Mouse (Mus musculus) retina, postnatal 7 days (tissue): ENCODE data around the gene Tubgcp6.
A peak's percentile ranks its signal among the peaks of the same experiment; 100 is the strongest.

Experiments
- DNase-seq: peaks from one replicate; pipeline ENCODE4 v3.0.0-alpha.2; 2012; ENCODE audit warnings: low read depth, low spot score

Tubgcp6 gene

GRCm38 (mm10) chr15:89122649-89123366 lies at the start of gene Tubgcp6:
Gene Tubgcp6, minus strand, starts transcription at chr15:89123112.
- peak; percentile 92 for DNase-seq

DNA sequence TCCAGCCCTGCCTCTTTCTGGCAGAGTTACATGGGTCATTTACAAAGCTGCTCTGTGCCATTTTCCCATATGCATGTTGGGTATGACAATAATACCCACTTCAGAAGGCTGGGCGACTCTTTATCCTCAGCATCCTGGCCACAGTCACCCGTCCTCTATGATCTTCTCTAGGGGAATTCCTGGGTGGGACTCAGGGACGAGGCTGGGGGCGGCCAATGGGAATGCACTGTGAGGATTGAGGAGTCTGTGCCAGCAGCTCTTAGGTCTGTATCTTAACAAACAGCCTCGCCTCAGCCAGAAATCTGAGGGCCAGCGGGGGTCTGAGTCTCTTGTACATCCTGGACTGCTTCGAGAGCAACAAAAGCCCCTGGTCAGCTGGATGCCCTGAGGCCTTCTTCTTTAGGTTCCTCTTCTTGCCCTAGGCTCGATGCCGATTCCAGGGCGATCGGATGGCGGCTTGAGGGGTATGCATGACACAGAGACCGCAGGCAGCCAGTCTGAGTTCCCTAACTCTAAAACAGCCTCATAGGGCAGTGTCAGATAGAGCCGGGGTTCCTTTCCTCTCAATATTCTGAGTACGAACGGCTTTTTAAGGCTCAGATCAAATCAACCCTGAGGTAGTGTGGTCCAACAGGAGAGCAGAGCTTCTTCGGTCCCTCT lies 49.5 kb upstream of the Tubgcp6 start:
- no peak for DNase-seq

GRCm38 (mm10) chr15:89171526-89172051 lies 48.7 kb upstream of the Tubgcp6 start:
- DNase-seq: no peak

DNA sequence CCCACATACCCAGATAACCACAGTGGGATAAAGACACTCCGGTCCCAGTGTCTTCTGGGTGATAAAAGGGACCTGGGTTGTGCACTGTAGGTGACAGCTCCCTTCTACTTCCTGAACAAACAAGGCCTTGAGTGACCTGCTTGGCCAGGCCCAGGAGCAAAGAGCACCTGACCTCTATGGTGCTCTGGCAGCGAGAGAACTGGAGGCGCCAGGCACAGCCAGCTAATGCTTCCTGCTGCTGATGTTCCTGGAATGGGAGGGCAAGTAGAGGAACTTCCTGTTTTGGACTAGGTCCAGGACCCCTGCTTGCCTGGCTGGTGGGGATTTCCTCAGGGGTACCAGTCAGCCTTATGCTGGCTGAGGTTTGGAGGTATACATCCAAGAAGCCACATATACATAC lies 47.2 kb upstream of the Tubgcp6 start:
- DNase-seq: no peak

GRCm38 (mm10) chr15:89169431-89169830 lies 46.5 kb upstream of the Tubgcp6 start:
- DNase-seq: no peak

GRCm38 (mm10) chr15:89168922-89169321 lies 46.0 kb upstream of the Tubgcp6 start:
- DNase-seq: no peak

GRCm38 (mm10) chr15:89165478-89165877 lies 42.6 kb upstream of the Tubgcp6 start:
- no peak for DNase-seq

DNA sequence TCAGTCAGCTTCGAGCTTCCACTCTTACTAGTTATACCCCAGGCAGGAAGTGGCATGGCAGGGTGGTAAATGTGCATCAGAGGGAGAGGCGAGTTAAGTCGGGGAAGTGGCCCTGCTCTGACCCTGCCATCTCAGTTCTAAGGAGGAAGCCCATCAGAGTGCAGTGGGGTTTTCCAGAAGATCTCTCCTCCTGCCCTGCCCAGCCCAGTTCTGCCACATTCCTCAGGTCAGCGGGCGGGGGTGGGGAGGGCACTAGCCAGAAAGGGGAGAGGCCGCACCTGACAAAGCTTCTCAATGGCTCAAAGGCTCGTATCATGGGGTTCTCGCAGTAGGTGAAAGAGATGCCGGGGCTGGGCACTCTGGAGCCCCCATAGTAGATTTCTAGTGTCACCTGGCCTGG lies 38.5 kb upstream of the Tubgcp6 start:
- no peak for DNase-seq

GRCm38 (mm10) chr15:89158516-89158915 lies 35.6 kb upstream of the Tubgcp6 start:
- no peak for DNase-seq

DNA sequence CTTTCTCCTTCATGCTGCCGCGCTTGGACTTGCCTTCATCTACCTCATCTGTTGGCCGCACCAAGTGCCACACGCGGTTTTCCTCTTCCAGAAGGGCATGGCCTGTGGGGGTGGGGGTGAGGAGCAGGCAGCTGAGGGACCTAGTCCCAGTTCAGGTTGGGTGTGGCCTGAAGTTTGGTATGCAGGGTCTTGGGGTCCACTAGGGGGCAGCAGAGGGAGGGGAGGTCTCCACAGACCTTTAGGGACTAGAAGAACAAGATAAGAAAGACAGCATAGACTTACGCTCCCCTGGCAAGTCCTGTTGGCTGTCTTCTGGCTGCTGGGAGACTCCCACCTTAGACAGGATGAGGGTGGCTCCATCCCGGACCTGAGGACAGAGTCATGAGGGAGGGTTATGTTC lies 35.0 kb upstream of the Tubgcp6 start:
- no peak for DNase-seq

- no peak for DNase-seq
Measured at GRCm38 (mm10) chr15:89152312-89152711, 29.4 kb upstream of the Tubgcp6 start.

GRCm38 (mm10) chr15:89150041-89150390 lies 27.1 kb upstream of the Tubgcp6 start:
- DNase-seq: no peak

DNA sequence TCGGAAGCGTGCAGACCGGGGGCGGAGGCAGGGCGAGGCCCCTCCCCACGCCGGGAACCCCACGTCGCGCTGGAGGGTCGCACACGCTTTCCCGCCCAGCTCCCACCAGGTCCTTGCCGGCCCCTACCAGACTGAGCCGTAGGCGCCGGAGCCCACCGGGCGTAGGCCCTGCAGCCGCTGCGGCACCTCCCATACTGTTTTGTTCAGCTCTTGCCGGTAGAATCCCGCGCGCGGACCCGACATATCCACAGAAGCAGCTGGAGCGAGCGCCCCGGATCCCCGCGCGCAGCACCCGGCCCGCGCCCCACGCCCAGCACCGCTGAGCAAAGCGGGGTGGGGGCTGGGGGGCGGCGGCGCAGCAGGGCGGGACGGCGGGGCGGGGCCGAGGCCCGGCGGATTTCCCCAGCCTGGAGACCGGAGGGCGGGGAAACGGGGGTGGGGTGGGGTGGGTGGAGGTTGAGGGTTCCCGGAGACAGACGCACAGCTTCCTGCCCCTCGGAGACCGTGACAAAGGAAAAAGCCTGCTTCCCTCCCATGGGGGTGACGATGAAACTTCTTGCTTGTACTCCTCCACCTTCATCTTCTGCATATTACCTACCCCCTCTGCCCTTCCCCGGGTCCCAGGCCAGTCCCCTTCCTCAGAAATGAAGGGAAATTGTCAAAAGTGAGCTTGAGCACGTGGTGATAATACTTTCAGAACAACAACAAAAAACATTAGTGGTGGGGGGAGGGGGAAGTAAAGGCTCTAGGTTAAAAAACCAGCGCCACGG lies 26.5 kb upstream of the Tubgcp6 start, which contains the start of gene Mapk11:
Mapk11 (minus strand) TSS at position 358 of the 770 bp plus-strand sequence.
- no peak for DNase-seq

DNA sequence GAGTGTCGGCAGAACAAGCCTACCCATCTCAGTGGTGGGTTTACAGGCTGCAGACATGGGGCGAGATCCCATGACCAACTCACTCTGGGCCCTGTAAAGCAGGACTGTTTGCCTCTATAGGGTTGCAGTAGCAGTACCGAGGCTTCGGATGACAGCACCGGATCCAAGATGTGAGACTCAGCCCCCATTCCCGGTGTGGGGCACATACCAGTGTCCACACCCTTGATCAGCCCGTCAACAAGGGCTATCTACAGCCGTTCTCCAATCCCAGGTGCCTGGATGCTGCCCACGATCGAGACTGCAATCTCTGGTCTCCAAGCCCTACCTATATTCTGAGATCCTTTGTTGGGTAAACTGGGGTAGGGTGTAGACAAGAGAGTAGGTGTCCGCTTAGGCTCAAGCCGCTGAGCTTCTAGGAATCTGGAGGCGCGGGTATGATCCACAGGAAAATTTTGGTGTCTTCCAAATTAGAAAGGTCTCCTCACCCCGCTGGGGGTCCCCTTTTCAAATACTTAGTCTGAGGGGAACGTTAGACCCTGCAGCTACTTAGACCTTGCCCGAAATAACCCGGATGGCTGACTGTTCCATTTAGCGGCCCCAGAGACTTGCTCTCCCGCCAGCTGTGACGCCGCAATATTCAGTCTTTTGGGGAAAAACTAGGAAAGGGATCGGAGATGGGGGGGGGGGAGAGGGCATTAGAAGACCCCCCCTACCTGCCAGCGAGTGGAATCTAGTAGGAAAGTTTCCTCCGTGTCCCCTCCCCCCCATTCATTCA lies 25.8 kb upstream of the Tubgcp6 start:
- no peak for DNase-seq

- no peak for DNase-seq
Measured at GRCm38 (mm10) chr15:89147895-89148294, 25.0 kb upstream of the Tubgcp6 start.

DNA sequence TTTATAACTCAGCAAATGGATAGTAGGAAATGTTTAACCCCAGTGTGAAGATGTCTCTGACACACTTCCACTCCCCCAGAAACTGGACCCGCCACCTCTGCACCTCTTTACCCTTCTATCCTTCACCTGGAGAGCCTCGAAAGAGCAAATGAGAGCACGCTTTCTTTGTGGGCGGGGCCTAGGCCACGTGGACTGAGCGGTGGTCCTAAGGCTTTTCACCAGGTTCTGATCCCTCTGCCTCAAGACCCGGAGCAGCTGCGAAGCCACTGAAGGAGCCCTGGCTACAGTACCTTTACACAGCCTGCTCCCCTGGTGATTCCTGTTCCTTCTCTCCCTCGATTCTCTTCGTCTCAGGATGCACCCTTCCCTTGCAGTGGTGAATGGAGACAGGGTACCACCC lies 24.5 kb upstream of the Tubgcp6 start:
- DNase-seq: no peak

DNA sequence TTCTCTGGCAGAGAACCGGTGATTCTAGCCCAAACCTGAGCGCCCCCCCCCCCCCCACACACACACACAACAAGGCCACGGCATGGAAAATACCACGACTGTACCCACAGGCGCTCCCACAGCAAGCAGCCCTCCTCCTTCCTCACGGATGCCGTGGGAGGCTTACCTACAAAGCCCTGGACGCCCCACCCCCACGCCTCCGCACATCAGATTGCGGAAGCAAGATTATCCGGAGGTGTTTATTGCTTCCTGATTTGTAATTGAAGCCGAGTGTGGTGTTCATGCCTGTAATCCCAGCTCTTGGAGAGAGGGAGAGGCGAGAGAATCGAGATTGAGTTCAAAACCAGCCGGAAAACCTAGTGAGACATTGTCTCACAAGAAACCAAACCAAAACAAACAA lies 24.1 kb upstream of the Tubgcp6 start:
- peak; percentile 58 for DNase-seq

DNA sequence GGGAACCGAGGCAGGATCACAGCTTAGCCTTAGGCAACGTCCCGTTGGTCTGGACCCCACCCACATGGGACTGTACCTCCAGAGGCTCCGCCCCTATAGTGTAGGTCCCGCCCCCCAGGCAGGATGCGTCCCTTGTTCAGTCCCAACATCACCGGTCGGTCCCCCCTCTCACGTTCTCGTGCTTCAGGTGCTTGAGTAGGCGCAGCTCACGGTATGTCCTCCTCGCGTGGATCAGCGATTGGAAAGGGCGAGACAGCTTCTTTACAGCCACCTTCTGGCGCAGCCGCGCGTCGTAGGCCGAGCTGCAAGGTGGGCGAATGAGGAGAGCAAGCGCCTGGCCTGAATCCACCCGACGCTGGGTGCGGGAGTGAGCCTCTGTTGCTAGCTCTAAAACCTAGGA lies 23.6 kb upstream of the Tubgcp6 start:
- DNase-seq: no peak

DNA sequence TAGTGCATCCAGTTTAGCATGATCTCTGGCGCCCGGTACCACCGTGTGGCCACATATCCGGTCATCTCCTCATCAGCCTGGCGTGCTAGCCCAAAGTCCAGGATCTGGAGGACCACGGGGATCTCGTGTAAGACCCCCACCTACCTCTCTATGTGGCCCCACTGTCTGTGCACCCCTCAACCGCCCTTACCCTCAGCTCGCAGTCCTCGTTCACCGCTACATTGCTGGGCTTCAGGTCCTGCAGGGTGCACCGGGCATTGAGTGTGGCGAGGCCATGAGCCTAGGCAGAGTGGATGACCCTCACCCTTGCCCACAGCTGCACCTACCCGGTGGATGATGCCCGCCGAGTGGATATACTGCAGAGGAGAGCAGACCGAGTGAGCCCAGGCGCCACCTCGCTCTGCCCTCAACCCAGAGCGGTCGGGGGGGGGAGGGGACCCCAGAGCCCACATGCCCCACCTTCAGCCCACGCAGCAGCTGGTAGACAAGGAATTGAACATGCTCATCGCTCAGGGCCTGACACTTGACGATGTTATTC lies 23.0 kb upstream of the Tubgcp6 start:
- no peak for DNase-seq

DNA sequence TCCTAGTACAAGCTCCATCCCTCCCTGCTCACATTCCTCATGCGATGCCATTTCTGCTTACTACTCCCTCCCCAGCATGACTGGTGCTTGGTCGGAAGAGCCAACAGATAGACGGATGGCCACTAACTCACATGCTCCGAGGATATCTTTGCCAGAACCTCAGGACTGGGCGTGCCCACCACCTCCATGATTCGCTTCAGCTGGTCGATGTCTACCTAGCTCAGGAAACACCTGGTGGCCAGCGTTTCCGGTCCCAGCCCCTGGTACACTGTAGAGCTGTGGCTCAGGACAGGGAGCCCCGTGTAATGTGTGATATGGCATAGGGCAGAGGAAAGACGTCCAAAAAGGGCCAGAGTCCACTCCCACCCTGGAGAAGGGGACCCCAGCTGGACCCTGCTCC lies 22.1 kb upstream of the Tubgcp6 start:
- DNase-seq: no peak

- no peak for DNase-seq
Measured at GRCm38 (mm10) chr15:89143134-89143533, 20.2 kb upstream of the Tubgcp6 start.
